ENCODE assay signal across 11 mouse cellular contexts in genomic region chr5:107177791-107178190, GRCm38 (mm10).
DNase-seq lines count a peak whose midpoint lies in the region; ATAC-seq and TF ChIP-seq lines count a peak whose summit lies in the region.
"Had no signal": no experiment of that assay in that cellular context is flagged by ENCODE, and none has a peak within 500 bp of the region (broad histone marks: within the 10 kb centered on the region; RNA-seq: fewer than 3 reads in every experiment).

No protein-coding gene starts in this region.

- no peaks in the 10 kb centered on the region for H3K27me3 ChIP-seq in liver, postnatal 0 days (ENCODE audit: insufficient read depth, low read length)
- H3K27me3 ChIP-seq in liver, embryonic 14.5 days (ENCODE audit: control insufficient read depth, insufficient read depth, low read length): no peaks in the 10 kb centered on the region

- ATAC-seq in liver, postnatal 0 days: no peak
- ATAC-seq in CD4-positive, CD25-positive, alpha-beta regulatory T cell, adult 4 months: peak; percentile 65
- ATAC-seq in liver, embryonic 14.5 days (ENCODE audit: insufficient read depth): no peak

- peak; percentile 30 for DNase-seq in liver
- no peak for DNase-seq in liver, postnatal 0 days
- peak; percentile 36 for DNase-seq in c-Kit-positive CD71-positive TER-119-negative erythroid progenitor cells, embryonic 14.5 days (ENCODE audit: low read depth)
- no peak for DNase-seq in liver, embryonic 14.5 days (ENCODE audit: low read depth in 3 of 3, low spot score in 3 of 3)
- DNase-seq in urinary bladder, adult 2 months (ENCODE audit: low spot score): no peak
- no peak for DNase-seq in adrenal gland, postnatal 10 days
- no peak for DNase-seq in urinary bladder, adult 18-20 months (ENCODE audit: low spot score in 2 of 2)
- DNase-seq: adrenal gland, postnatal 36 days; cerebellum, postnatal 14 days; kidney, adult 2 months had no signal

- no peak for TF ChIP-seq EP300 in liver, postnatal 0 days (IDR thresholded peaks at IDR 0.05; ENCODE audit: low read depth)
- TF ChIP-seq EP300 in liver, embryonic 14.5 days (IDR thresholded peaks at IDR 0.05; ENCODE audit: low read depth): peak; percentile 30; the same call in 1 of the 2 replicates

- no peak overlapping the region for H3K27ac ChIP-seq in liver, postnatal 0 days (ENCODE audit: low read depth)
- no peak overlapping the region for H3K27ac ChIP-seq in liver, embryonic 14.5 days

- no peak overlapping the region for H3K9ac ChIP-seq in liver, postnatal 0 days (replicated peaks)
- no peak overlapping the region for H3K9ac ChIP-seq in liver, embryonic 14.5 days (replicated peaks)

- no peak overlapping the region for H3K4me2 ChIP-seq in liver, postnatal 0 days (ENCODE audit: low read depth, low read length)
- H3K4me2 ChIP-seq in liver, embryonic 14.5 days (ENCODE audit: low read depth): no peak overlapping the region

- no peaks in the 10 kb centered on the region for H3K9me3 ChIP-seq in liver, postnatal 0 days (ENCODE audit: low read length)
- H3K9me3 ChIP-seq in liver, embryonic 14.5 days (ENCODE audit: control insufficient read depth, low read length): no peaks in the 10 kb centered on the region

- no peaks in the 10 kb centered on the region for H3K36me3 ChIP-seq in liver, postnatal 0 days (replicated peaks; ENCODE audit: insufficient read depth, low read length)
- H3K36me3 ChIP-seq in liver, embryonic 14.5 days (replicated peaks; ENCODE audit: control insufficient read depth, insufficient read depth, low read depth): no peaks in the 10 kb centered on the region

- no peak overlapping the region for H3K4me3 ChIP-seq in liver, postnatal 0 days (ENCODE audit: low read depth, low read length)
- no peak overlapping the region for H3K4me3 ChIP-seq in liver, embryonic 14.5 days (ENCODE audit: insufficient read depth in 1 of 2, low read depth in 2 of 2, low read length in 2 of 2)

- no peak for TF ChIP-seq CTCF in liver, postnatal 0 days (IDR thresholded peaks at IDR 0.05; ENCODE audit: low read depth)
- TF ChIP-seq CTCF in liver, embryonic 14.5 days (IDR thresholded peaks at IDR 0.05; ENCODE audit: low read depth): no peak

- peaks cover 7% of the 10 kb centered on the region; the same call in 1 of the 2 replicates for H3K4me1 ChIP-seq in liver, postnatal 0 days (ENCODE audit: insufficient read depth)
- H3K4me1 ChIP-seq in liver, embryonic 14.5 days (replicated peaks; ENCODE audit: control insufficient read depth in 2 of 2, insufficient read depth in 2 of 2, low read length in 1 of 2): peaks cover 6 to 16% of the 10 kb centered on the region in 2 experiments

- WGBS in liver, postnatal 0 days (ENCODE audit: insufficient replicate concordance): 42% methylated on average over 6 of the region's 6 CpGs
- WGBS in liver, embryonic 14.5 days (ENCODE audit: insufficient replicate concordance): 11% methylated on average over 6 of the region's 6 CpGs

Comparison
In these comparisons a context has a peak if more than half of its experiments do, and no peak if none do; other contexts are left out.
1. DNase-seq: peak in liver (single experiment) and c-Kit-positive CD71-positive TER-119-negative erythroid progenitor cells, embryonic 14.5 days (single experiment); none in liver, postnatal 0 days (single experiment), liver, embryonic 14.5 days (0 of 3), urinary bladder, adult 2 months (single experiment), adrenal gland, postnatal 10 days (single experiment) and urinary bladder, adult 18-20 months (0 of 2).